Mouse (Mus musculus) heart, postnatal 0 days (tissue): Measurements from ENCODE around the gene Frmd4b.

Source experiments
- CTCF ChIP-seq: IDR thresholded peaks from 2 replicates; pipeline ENCODE4 v1.5.1; 2016; ENCODE audit warnings: antibody characterized with exemption, control low read depth, low read depth
- EP300 ChIP-seq: IDR thresholded peaks from 2 replicates; pipeline ENCODE4 v1.6.1; 2016; ENCODE audit warnings: antibody characterized with exemption, low read depth

GRCm38 (mm10) chr6:97496002-97496401 is 121.3 kb downstream of the Frmd4b start:
- TF ChIP-seq CTCF (no peak), EP300 (no peak)
